Mouse (Mus musculus) C2C12 (cell line): ENCODE results near the gene Lbh.

ENCODE experiments used
- CTCF ChIP-seq: IDR thresholded peaks from one replicate; pipeline ENCODE4 v1.5.1; 2011; ENCODE audit not compliant: control insufficient read depth, insufficient read depth, insufficient read length
- MAX ChIP-seq: IDR thresholded peaks from one replicate; pipeline ENCODE4 v1.6.1; 2011; ENCODE audit warnings: mild to moderate bottlenecking, control low read depth
- USF1 ChIP-seq: IDR thresholded peaks from one replicate; pipeline ENCODE4 v1.6.1; 2011; ENCODE audit warnings: low read depth, mild to moderate bottlenecking, control low read depth, moderate library complexity

DNA sequence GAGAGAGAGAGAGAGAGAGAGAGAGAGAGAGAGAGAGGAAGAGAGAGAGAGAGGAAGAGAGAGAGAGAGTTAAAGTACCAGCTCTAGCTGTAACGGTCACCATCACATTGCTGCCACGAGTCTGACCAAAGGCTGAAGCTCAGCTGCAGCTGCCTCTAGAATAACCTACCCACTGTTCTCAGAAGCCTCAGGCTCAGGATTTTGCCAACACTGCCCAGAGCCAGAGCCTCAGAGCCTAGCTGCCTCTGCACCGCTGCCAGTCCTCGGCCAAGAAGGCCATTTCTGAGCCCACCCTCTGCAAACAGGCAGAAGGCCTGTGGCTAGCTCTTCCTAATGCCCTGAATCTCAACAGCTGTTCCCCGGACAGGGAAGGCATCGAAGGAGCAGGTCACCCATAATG is 70.9 kb downstream of the Lbh start:
- TF ChIP-seq CTCF = no peak
- TF ChIP-seq USF1 = no peak
- no peak for TF ChIP-seq MAX
